Mouse (Mus musculus) heart, embryonic 10.5 days (tissue): ENCODE data around the gene Capg. TPM values are rescaled to one million over a fixed set of nuclear protein-coding genes. Genes with fewer than 3 reads are reported as not detected.

Source experiments
- DNase-seq: peaks from one replicate; pipeline ENCODE4 v3.0.0-alpha.2; 2017; ENCODE audit warnings: low spot score
- H3K27ac ChIP-seq: fragments of 300-500 bp; sonication (generic); 2 replicates; pipeline ENCODE4 v1.5.1; 2016; ENCODE audit warnings: mild to moderate bottlenecking
- H3K27me3 ChIP-seq: fragments of 300-500 bp; sonication (generic); 2 replicates; pipeline ENCODE4 v1.6.1; 2016; ENCODE audit warnings: mild to moderate bottlenecking; ENCODE audit not compliant: poor library complexity, insufficient read depth, severe bottlenecking
- H3K36me3 ChIP-seq: fragments of 300-500 bp; sonication (generic); 2 replicates; pipeline ENCODE4 v1.6.1; 2016; ENCODE audit warnings: mild to moderate bottlenecking, moderate library complexity
- H3K4me1 ChIP-seq: fragments of 300-500 bp; sonication (generic); 2 replicates; pipeline ENCODE4 v1.6.1; 2016; ENCODE audit warnings: mild to moderate bottlenecking
- H3K4me3 ChIP-seq: fragments of 300-500 bp; sonication (generic); 2 replicates; pipeline ENCODE4 v1.5.1; 2016; ENCODE audit warnings: mild to moderate bottlenecking, moderate library complexity
- H3K9me3 ChIP-seq: fragments of 300-500 bp; sonication (generic); 2 replicates; pipeline ENCODE4 v1.6.1; 2016; ENCODE audit warnings: mild to moderate bottlenecking, moderate library complexity
- WGBS: fragments of 180-500 bp; shearing (Covaris S2); methylation state at CpG from one replicate; pipeline ENCODE4 v1.1.7; 2016; 5-methylcytosine and 5-hydroxymethylcytosine counted together
- polyA plus RNA-seq: library from polyadenylated mRNA; unstranded; fragments of >200 nt; fragmentation: Nextera tagmentation; extraction: Ambion mirVana; gene quantifications from 2 replicates; pipeline ENCODE4 v1.2.1, GENCODE M21; 2016

The Capg gene
- polyA plus RNA-seq, 1 experiment from 2014 or later = 23.2 TPM

DNA sequence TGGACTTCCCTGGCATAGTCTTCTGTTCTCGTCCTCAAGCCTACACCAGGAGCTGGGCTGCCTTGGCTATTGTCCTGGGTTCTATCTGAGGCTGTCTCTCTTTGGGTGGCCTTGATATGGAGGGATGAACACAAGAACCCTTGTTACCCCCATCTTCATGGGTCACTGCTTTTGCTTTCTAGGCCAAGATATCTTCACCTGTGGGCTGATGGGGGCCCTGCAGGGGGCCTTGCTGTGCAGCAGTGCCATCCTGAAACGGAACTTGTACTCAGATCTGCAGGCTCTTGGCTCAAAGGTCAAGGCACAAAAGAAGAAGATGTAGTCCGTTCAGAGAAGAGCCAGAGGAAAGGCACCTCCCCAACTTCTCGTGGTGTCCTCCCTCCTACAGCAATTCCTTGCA, 62.9 kb downstream of the Capg start:
- DNase-seq = no peak
- Histone ChIP-seq H3K4me3 (no peak overlapping the region), H3K27me3 (no peaks in the 10 kb centered on the region), H3K4me1 (no peaks in the 10 kb centered on the region), H3K9me3 (no peaks in the 10 kb centered on the region), H3K36me3 (peaks cover 66% of the 10 kb centered on the region), H3K27ac (no peak overlapping the region)
- 89% methylated on average over 4 of the region's 4 CpGs for WGBS

DNA sequence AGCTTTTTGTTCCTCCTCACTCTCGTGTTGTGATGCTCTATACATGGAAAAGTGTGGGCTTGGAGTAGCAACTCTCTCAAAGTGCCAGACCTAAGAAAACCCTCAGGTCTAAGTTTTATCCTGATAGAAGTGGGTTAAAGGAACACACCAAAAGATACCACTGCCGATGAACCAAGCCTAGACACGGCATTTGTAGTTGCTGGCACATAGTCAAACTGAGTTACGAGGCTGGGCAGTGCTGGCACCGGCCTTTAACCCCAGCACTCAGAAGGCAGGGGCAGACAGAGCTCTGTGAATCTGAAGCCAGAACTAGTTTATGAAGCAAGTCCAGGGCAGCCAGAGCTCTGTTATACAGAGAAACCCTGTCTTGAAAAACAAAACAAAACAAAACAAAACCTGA, 63.5 kb downstream of the Capg start:
- Histone ChIP-seq H3K36me3 (peaks cover 69% of the 10 kb centered on the region), H3K27me3 (no peaks in the 10 kb centered on the region), H3K9me3 (no peaks in the 10 kb centered on the region), H3K4me1 (no peaks in the 10 kb centered on the region), H3K27ac (no peak overlapping the region), H3K4me3 (no peak overlapping the region)
- DNase-seq = no peak
- 86% methylated on average over 5 of the region's 5 CpGs for WGBS

DNA sequence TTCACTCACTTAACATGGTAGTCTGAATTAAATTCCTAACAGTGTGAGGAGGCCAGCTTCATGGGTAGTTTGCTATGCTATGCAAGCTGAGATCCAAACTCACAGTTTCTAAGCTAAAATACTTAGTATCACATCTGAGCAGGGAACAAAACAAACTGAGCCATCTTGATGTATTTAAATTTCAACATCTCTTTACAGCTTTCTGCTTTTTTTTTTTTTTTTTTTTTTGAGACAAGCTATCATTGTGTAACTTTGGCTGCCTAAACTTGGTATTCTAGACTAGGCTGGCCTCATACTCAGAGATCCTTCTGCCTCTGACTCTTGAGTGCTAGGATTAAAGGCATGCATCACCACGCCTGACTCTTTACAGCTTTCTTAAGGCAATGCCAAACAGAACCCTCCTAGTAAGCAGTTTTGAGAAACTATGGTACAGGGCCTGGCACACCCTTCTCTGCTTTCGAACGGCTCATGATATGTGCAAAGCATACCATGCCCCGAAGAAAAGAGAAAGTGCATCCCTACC, 64.5 kb downstream of the Capg start:
- Histone ChIP-seq H3K36me3 (peaks cover 76% of the 10 kb centered on the region), H3K4me3 (no peak overlapping the region), H3K4me1 (no peaks in the 10 kb centered on the region), H3K27me3 (no peaks in the 10 kb centered on the region), H3K27ac (no peak overlapping the region), H3K9me3 (no peaks in the 10 kb centered on the region)
- DNase-seq = no peak
- 91% methylated on average over 4 of the region's 4 CpGs for WGBS

DNA sequence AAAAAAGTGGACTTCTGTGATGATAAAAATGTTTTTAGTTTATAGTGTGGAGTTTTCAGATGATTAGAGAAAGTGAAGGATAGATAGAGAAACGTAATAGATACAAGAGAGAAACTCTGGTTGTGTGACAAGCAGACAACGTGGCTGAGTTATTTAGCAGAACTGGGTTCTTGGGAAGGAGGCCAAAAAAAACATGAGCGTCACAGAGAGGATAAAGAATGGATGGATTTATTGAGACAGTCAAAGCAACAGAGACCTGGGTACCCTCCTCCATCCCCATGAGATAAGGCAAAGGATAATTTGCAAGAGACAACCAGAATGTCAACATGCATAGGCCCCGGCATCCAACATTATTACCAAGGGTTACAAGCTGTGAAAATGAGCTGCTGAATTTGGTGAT, 66.1 kb downstream of the Capg start:
- H3K36me3 ChIP-seq = peaks cover 72% of the 10 kb centered on the region
- WGBS = 71% methylated on average over 4 of the region's 4 CpGs
- no peak overlapping the region for H3K27ac ChIP-seq
- no peaks in the 10 kb centered on the region for H3K9me3 ChIP-seq
- no peaks in the 10 kb centered on the region for H3K27me3 ChIP-seq
- H3K4me1 ChIP-seq = peaks cover 12% of the 10 kb centered on the region
- no peak for DNase-seq
- no peak overlapping the region for H3K4me3 ChIP-seq

Other genes with a start within 250 kb of the Capg start
- 0.12 and 0.30 TPM in 2 replicates for gene Sftpb, start 239.8 kb upstream of the Capg start, polyA plus RNA-seq
- 43.5 and 53.9 TPM in 2 replicates for gene Usp39, start 199.2 kb upstream of the Capg start, polyA plus RNA-seq
- gene 0610030E20Rik, start 197.1 kb upstream of the Capg start, polyA plus RNA-seq = 17.3 and 24.9 TPM in 2 replicates
- 15.7 and 24.9 TPM in 2 replicates for gene Tmem150a, start 188.9 kb upstream of the Capg start, polyA plus RNA-seq
- 119 and 127 TPM in 2 replicates for gene Rnf181, start 177.4 kb upstream of the Capg start, polyA plus RNA-seq
- 40.5 and 44.7 TPM in 2 replicates for gene Vamp5, start 163.9 kb upstream of the Capg start, polyA plus RNA-seq
- gene Vamp8, start 153.7 kb upstream of the Capg start, polyA plus RNA-seq = 130 and 137 TPM in 2 replicates
- gene Ggcx, start 130.1 kb upstream of the Capg start, polyA plus RNA-seq = 28.6 and 29.2 TPM in 2 replicates
- 353 and 387 TPM in 2 replicates for gene Mat2a, start 104.8 kb upstream of the Capg start, polyA plus RNA-seq
- 0.15 TPM in 1 of 2 replicates, not detected in the other for gene Sh2d6, start 22.7 kb upstream of the Capg start, polyA plus RNA-seq
- gene Elmod3, start 54.0 kb downstream of the Capg start, polyA plus RNA-seq = 12.9 and 13.3 TPM in 2 replicates
- gene Retsat, start 54.1 kb downstream of the Capg start, polyA plus RNA-seq = 13.5 and 17.0 TPM in 2 replicates
- gene Tgoln1, start 72.6 kb downstream of the Capg start, polyA plus RNA-seq = 27.9 and 29.1 TPM in 2 replicates
- gene Tcf7l1, start 244.9 kb downstream of the Capg start, polyA plus RNA-seq = 14.7 and 25.9 TPM in 2 replicates